Mouse (Mus musculus) liver, embryonic 15.5 days (tissue): ENCODE measurements at regions not wholly inside any gene's neighbourhood (a gene's known extent, or its start where the extent isn't known, plus 50 kb on each side); places are given as distances from the start of the nearest gene placed in this dataset.

Experiments
- ATAC-seq: fragments of 200-750 bp; cut with Nextera tagmentation; 2 replicates; pipeline ENCODE4 v1.8.0; 2017; ENCODE audit warnings: moderate number of reproducible peaks, mild to moderate bottlenecking, moderate library complexity; ENCODE audit not compliant: insufficient read depth
- H3K27ac ChIP-seq: fragments of 300-500 bp; sonication (generic); replicated peaks from 2 replicates; pipeline ENCODE4 v1.5.1; 2015; ENCODE audit warnings: mild to moderate bottlenecking, inconsistent platforms
- H3K27me3 ChIP-seq: fragments of 300-500 bp; sonication (generic); 2 replicates; pipeline ENCODE4 v1.6.1; 2015; ENCODE audit warnings: mild to moderate bottlenecking, inconsistent platforms
- H3K36me3 ChIP-seq: fragments of 300-500 bp; sonication (generic); replicated peaks from 2 replicates; pipeline ENCODE4 v1.6.1; 2015; ENCODE audit warnings: moderate library complexity, mild to moderate bottlenecking, inconsistent platforms
- H3K4me1 ChIP-seq: fragments of 300-500 bp; sonication (generic); replicated peaks from 2 replicates; pipeline ENCODE4 v1.6.1; 2015; ENCODE audit warnings: inconsistent platforms
- H3K4me2 ChIP-seq: fragments of 300-500 bp; sonication (generic); 2 replicates; pipeline ENCODE4 v1.6.1; 2015; ENCODE audit warnings: moderate library complexity, mild to moderate bottlenecking, inconsistent platforms
- H3K4me3 ChIP-seq: fragments of 300-500 bp; sonication (generic); replicated peaks from 2 replicates; pipeline ENCODE4 v1.5.1; 2015; ENCODE audit warnings: mild to moderate bottlenecking, inconsistent platforms
- H3K9ac ChIP-seq: fragments of 300-500 bp; sonication (generic); 2 replicates; pipeline ENCODE4 v1.6.1; 2015; ENCODE audit warnings: moderate library complexity, mild to moderate bottlenecking, inconsistent platforms
- H3K9me3 ChIP-seq: fragments of 300-500 bp; sonication (generic); replicated peaks from 2 replicates; pipeline ENCODE4 v1.6.1; 2016; ENCODE audit warnings: inconsistent platforms
- WGBS: fragments of 180-500 bp; shearing (Covaris S2); methylation state at CpG from one replicate; pipeline ENCODE4 v1.1.7; 2015; ENCODE audit warnings: mixed read lengths; ENCODE audit not compliant: insufficient replicate concordance; 5-methylcytosine and 5-hydroxymethylcytosine counted together

DNA sequence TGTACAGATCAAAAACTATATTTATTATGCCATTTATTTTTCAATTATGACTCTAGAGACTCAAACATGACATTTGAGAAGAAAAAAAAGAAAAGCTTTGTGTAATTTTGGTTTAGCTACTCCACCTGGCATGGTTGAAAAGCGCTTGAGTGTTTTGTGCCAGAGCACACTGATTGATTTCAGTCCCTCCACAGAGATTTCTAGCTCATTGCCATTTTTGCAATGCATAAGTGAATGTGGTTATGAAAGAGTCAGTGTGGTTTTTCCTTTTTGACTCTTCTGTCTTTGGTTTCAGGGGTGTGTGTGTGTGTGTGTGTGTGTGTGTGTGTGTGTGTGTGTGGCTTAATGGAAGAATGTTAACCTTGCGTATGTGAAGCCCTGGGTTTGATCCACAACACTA, 113.6 kb upstream of the Tmc3 start:
- no peak overlapping the region for H3K4me3 ChIP-seq
- WGBS: 69% methylated on average over 2 of the region's 2 CpGs
- H3K27ac ChIP-seq: no peak overlapping the region
- H3K4me2 ChIP-seq: no peak overlapping the region
- no peaks in the 10 kb centered on the region for H3K9me3 ChIP-seq
- ATAC-seq: no peak
- no peaks in the 10 kb centered on the region for H3K27me3 ChIP-seq
- H3K36me3 ChIP-seq: no peaks in the 10 kb centered on the region
- H3K4me1 ChIP-seq: no peaks in the 10 kb centered on the region
- no peak overlapping the region for H3K9ac ChIP-seq

DNA sequence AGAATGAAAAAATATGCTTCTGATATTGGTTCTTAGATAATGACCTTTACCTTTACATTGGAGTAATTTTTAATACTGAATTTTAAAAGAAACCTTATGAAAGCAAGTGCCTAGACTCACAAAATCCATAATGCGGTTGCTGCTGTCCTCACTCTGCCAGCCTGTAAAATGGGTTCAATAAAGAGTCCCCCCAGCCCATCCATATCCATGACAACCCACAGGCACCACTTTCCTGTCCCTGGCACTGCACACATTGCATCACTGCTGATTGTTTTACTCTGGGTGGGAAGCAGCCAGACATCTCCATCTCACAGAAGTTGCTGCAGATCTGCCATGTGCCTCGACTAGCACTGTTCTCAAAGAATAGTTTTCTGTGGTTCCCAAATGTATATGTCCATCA, 110.3 kb upstream of the Tmc3 start:
- H3K9ac ChIP-seq: no peak overlapping the region
- H3K27ac ChIP-seq: no peak overlapping the region
- 65% methylated on average over 2 of the region's 2 CpGs for WGBS
- no peaks in the 10 kb centered on the region for H3K4me1 ChIP-seq
- H3K36me3 ChIP-seq: no peaks in the 10 kb centered on the region
- H3K4me3 ChIP-seq: no peak overlapping the region
- H3K4me2 ChIP-seq: no peak overlapping the region
- no peak for ATAC-seq
- H3K9me3 ChIP-seq: no peaks in the 10 kb centered on the region
- no peaks in the 10 kb centered on the region for H3K27me3 ChIP-seq

DNA sequence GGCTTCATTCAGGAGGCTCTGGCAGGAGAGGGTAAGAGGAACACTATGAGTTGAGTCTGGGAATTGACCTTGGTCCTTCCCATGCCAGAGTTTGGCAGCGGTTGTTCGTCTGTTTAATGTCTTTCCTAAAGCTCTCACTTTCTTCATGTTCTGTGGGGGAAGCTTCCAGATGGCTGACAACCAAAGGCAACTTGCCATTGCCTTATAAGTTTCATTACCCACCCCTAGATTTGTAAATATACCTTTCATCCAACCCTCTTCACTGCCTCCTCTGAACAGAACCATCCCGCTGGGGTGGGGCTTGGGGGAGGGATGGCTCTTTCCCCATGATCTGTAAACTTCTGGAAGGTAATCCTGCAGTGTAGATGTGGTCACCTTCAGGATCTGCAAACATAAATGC, 109.7 kb upstream of the Tmc3 start:
- no peak overlapping the region for H3K9ac ChIP-seq
- H3K36me3 ChIP-seq: no peaks in the 10 kb centered on the region
- H3K27ac ChIP-seq: no peak overlapping the region
- no peak for ATAC-seq
- 72% methylated on average over 3 of the region's 3 CpGs for WGBS
- H3K4me1 ChIP-seq: no peaks in the 10 kb centered on the region
- H3K27me3 ChIP-seq: no peaks in the 10 kb centered on the region
- no peak overlapping the region for H3K4me2 ChIP-seq
- no peak overlapping the region for H3K4me3 ChIP-seq
- H3K9me3 ChIP-seq: no peaks in the 10 kb centered on the region

DNA sequence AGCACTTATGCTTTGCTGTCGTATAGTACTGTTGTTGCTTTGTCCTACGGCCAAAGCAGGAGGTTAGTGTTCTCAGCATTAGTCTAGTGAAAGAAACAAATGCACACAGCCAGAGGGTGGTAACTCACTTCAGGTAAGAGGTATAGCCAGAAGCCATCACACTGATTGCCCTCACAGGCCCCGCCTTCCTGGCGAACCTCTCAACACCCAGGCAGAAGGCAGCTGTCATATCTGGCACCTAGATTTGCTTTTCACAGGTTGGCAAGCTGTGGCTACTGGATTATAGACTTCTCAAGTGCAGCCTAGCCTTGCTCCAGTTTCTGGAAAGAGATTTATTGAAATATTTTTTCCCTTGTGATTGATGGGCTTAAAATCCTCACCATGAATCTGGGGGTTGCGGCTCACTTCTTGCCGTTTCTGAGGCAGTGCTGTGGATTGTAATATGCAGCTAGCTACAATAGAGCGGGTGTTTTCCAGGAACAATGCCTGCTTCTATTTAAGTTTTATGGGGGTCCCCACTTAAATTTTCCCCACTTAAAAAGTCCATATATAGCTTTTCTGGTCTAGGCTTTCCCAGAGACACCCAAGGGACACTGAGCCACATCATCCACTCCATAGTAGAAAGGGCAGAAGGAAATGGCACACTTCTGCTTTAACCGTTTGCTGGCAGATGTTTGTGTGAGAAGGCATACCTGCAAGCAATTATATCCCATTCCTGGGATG, 109.1 kb upstream of the Tmc3 start:
- Histone ChIP-seq H3K4me2 (no peak overlapping the region), H3K36me3 (no peaks in the 10 kb centered on the region), H3K27ac (no peak overlapping the region), H3K9ac (no peak overlapping the region), H3K9me3 (no peaks in the 10 kb centered on the region), H3K4me3 (no peak overlapping the region), H3K4me1 (no peaks in the 10 kb centered on the region), H3K27me3 (no peaks in the 10 kb centered on the region)
- ATAC-seq: no peak
- WGBS: 63% methylated on average over 8 of the region's 8 CpGs

DNA sequence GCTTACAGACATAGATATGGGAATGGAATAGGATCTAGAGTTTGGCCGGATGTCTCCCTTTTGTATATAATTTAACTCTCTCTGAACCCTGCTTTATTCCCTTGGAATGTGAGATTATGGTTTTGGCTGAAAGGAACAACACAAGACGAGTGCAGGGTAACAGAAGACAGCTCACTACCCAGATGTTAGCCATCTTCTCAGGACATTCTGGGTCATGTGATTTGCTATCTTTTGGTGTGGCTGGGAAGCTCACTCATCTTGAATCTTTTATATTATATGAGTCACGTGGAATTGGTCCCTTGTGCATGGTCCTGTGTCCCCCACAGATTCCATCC, 108.6 kb upstream of the Tmc3 start:
- H3K27ac ChIP-seq: no peak overlapping the region
- no peak for ATAC-seq

DNA sequence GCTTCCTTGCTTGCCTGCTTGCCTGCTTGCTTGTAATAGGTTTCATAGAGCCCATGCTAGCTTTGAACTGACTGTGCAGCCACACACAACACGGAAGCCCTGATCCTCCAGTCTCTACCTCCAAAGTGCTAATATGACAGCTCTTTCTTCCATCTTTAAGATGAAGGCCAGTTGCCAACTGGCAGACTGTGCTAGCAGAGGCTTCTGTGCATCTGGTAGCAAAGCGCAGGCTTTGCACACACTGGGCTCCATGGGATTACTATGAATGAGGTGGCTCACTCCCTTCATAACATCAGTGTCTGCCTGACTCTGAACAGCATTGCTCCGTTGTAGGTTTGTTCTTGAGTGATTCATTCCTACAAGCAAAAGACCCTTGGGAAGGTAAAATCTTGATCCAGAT, 107.9 kb upstream of the Tmc3 start:
- no peak overlapping the region for H3K4me2 ChIP-seq
- ATAC-seq: no peak
- H3K27ac ChIP-seq: no peak overlapping the region
- H3K27me3 ChIP-seq: no peaks in the 10 kb centered on the region
- H3K4me1 ChIP-seq: no peaks in the 10 kb centered on the region
- no peaks in the 10 kb centered on the region for H3K9me3 ChIP-seq
- H3K9ac ChIP-seq: no peak overlapping the region
- 68% methylated on average over 3 of the region's 3 CpGs for WGBS
- H3K4me3 ChIP-seq: no peak overlapping the region
- no peaks in the 10 kb centered on the region for H3K36me3 ChIP-seq

More for the DNA sequence above, 108.6 kb upstream of the Tmc3 start:
- Histone ChIP-seq H3K9ac (no peak overlapping the region), H3K27me3 (no peaks in the 10 kb centered on the region), H3K36me3 (no peaks in the 10 kb centered on the region), H3K4me1 (no peaks in the 10 kb centered on the region), H3K9me3 (no peaks in the 10 kb centered on the region), H3K4me2 (no peak overlapping the region), H3K4me3 (no peak overlapping the region)
- 40% methylated on average over 3 of the region's 3 CpGs for WGBS

DNA sequence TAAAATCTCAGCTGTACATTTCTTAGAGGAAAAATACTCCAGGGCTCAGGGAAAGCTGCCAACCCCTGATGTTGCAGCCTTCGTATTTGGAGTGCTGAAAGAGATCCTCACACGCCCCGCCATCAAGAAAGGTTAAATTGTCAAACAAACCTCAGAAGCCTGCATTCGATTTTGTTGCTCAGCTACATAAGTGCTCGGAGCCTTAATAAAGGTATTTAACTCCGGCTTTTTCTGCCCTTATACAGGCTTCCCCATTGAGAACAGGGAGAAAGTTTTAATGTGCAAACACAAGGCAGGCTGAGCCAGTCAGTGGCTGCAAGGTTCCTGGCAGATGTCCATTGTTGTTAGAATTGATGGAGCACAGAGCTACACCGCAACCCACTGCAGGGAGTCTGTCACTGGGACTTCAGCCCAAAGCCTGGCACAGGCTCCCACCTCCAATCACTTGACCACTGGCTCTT, 107.0 kb upstream of the Tmc3 start:
- no peak for ATAC-seq
- no peak overlapping the region for H3K27ac ChIP-seq

DNA sequence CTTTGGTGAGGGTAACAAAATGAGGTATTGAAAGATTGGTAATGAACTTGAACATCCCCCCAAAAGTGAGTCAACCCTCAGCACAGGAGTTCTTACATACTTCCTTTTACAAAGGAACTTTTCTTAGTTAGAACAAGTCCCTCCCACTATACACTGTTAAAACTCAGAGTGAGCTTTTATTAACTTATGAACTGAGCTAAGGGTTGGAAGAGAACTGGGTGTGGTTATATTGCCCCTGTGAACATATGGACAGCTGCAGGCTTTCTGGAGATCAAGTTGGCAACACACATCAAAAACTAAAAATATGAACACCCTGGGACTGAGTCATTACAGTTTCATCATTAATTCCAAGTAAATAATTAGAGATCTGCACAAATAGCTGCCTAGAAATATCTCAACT, 103.1 kb upstream of the Tmc3 start:
- Histone ChIP-seq H3K4me1 (no peaks in the 10 kb centered on the region), H3K4me3 (no peak overlapping the region), H3K27me3 (no peaks in the 10 kb centered on the region), H3K27ac (no peak overlapping the region), H3K36me3 (no peaks in the 10 kb centered on the region), H3K9me3 (no peaks in the 10 kb centered on the region), H3K4me2 (no peak overlapping the region), H3K9ac (no peak overlapping the region)
- no peak for ATAC-seq

More for the DNA sequence above, 107.0 kb upstream of the Tmc3 start:
- no peaks in the 10 kb centered on the region for H3K36me3 ChIP-seq
- H3K9ac ChIP-seq: no peak overlapping the region
- no peak overlapping the region for H3K4me3 ChIP-seq
- H3K27me3 ChIP-seq: no peaks in the 10 kb centered on the region
- H3K4me1 ChIP-seq: no peaks in the 10 kb centered on the region
- H3K4me2 ChIP-seq: no peak overlapping the region
- WGBS: 53% methylated on average over 7 of the region's 7 CpGs
- H3K9me3 ChIP-seq: no peaks in the 10 kb centered on the region

DNA sequence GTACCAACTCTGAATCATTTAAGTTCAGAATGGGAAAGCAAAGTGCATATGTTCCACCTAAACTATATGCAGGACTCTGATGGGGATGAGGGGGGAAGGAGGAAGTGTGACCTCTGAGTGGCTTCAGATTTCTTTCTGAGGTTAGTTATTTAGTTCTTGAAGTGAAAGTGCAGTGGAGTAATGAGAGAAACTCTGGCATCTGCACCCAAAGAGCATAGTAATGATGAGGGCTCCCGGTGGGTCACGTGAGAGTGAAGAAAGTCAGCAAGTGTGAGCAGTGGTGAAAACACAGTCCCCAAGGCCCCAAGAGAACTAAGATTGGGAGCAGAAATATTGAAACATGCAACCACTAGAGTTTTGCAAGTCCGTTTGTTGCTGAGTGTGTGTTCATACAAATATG, 102.5 kb upstream of the Tmc3 start:
- no peak overlapping the region for H3K4me3 ChIP-seq
- 61% methylated on average over 3 of the region's 3 CpGs for WGBS
- no peaks in the 10 kb centered on the region for H3K4me1 ChIP-seq
- H3K27me3 ChIP-seq: no peaks in the 10 kb centered on the region
- ATAC-seq: no peak
- no peaks in the 10 kb centered on the region for H3K9me3 ChIP-seq
- H3K36me3 ChIP-seq: no peaks in the 10 kb centered on the region
- H3K9ac ChIP-seq: no peak overlapping the region
- H3K4me2 ChIP-seq: no peak overlapping the region
- H3K27ac ChIP-seq: no peak overlapping the region

DNA sequence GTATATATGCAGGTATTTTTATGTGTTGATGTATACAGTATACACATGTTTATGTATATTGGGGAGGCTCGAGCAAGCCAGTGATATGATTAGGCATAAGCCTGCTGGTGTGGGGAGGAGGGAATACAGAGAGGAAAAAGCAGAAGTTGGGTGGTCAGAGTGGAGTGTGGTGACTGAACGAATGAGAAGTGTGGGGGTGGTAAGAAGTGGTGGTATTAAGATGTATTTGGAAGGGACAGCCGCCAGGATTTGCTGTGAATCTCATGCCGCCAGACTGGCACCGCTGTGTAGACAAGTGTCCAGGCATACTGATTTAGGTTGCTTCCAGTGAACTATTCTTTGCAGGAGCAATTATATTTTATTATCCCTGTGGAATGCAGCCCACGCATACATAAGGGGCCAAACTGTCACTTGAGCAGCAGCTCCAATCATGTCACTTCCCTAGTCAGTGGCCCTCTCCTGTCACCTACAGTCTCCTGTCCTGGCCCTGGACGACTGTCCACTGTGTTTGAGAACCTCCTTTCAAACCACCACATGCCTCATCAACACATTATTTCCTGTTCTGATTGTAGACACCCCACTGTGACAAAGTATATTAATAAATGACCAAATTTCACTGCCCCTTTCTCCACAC, 101.9 kb upstream of the Tmc3 start:
- ATAC-seq: no peak
- no peak overlapping the region for H3K4me3 ChIP-seq
- H3K27me3 ChIP-seq: no peaks in the 10 kb centered on the region
- no peak overlapping the region for H3K4me2 ChIP-seq
- 24% methylated on average over 7 of the region's 7 CpGs for WGBS
- H3K27ac ChIP-seq: no peak overlapping the region
- no peaks in the 10 kb centered on the region for H3K36me3 ChIP-seq
- H3K4me1 ChIP-seq: no peaks in the 10 kb centered on the region
- no peak overlapping the region for H3K9ac ChIP-seq
- H3K9me3 ChIP-seq: no peaks in the 10 kb centered on the region

DNA sequence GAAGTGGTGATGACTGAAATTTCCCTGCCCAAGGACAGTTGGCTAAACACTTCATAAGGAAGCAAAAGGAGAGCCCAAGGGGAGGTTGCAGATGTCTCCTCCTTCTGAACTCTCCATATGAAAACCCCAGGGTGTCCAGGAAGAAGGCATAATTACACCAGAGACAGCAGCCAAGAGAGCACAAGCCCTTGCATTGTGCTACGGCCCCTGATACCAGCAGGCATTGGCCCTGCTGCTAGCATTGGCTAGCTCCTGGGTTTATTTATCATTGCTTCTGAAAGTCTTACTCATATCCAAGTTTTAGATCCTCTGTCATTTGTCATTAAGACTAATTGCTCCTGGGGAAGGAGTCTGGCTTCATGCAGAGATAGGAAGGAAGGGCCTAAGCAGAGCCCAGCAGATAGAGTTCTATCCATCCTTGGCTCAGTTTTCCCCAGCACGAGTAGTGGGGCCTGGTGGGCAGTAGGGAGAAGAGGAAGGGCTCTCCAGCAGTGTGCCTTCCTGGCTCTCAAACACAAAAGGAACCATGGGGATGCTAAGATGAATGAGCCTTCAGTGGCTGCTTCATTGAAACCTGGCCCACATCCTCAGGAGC, 98.5 kb upstream of the Tmc3 start:
- H3K36me3 ChIP-seq: no peaks in the 10 kb centered on the region
- no peaks in the 10 kb centered on the region for H3K27me3 ChIP-seq
- no peak overlapping the region for H3K4me3 ChIP-seq
- no peaks in the 10 kb centered on the region for H3K4me1 ChIP-seq
- WGBS: 34% methylated on average over 2 of the region's 2 CpGs
- H3K9me3 ChIP-seq: no peaks in the 10 kb centered on the region
- H3K9ac ChIP-seq: no peak overlapping the region
- no peak overlapping the region for H3K4me2 ChIP-seq
- ATAC-seq: no peak
- no peak overlapping the region for H3K27ac ChIP-seq

DNA sequence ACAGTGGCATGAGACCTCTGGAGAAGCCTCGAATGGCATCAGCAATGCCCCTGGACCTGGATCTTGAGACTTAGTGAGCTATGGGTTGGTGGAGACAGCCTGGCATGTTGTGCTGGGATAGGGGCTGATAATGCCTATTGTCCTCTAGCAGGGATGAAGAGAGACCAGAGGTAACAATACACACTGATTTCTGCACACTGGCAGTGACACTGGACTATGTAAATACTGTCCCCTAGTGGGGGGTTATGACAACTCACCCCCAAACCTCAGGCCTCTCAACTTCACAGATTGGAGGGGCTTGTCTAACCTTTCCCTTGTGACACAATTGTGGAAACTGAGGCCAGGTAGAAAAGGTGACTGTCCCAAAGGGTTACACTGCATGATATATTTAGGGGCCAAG, 94.9 kb upstream of the Tmc3 start:
- no peak for ATAC-seq
- Histone ChIP-seq H3K36me3 (no peaks in the 10 kb centered on the region), H3K27ac (no peak overlapping the region), H3K4me1 (no peaks in the 10 kb centered on the region), H3K9ac (no peak overlapping the region), H3K27me3 (no peaks in the 10 kb centered on the region), H3K4me2 (no peak overlapping the region), H3K9me3 (no peaks in the 10 kb centered on the region), H3K4me3 (no peak overlapping the region)
- 55% methylated on average over 1 of the region's 1 CpGs for WGBS
